Mouse (Mus musculus): ENCODE results near the gene Grk3. TPM values are rescaled to one million over a fixed set of nuclear protein-coding genes. Genes with fewer than 3 reads are reported as not detected.

Gene Grk3
- 10 to 100 TPM; 12.4 to 24.3 (median 16.8) TPM for total RNA-seq (2022)

DNA sequence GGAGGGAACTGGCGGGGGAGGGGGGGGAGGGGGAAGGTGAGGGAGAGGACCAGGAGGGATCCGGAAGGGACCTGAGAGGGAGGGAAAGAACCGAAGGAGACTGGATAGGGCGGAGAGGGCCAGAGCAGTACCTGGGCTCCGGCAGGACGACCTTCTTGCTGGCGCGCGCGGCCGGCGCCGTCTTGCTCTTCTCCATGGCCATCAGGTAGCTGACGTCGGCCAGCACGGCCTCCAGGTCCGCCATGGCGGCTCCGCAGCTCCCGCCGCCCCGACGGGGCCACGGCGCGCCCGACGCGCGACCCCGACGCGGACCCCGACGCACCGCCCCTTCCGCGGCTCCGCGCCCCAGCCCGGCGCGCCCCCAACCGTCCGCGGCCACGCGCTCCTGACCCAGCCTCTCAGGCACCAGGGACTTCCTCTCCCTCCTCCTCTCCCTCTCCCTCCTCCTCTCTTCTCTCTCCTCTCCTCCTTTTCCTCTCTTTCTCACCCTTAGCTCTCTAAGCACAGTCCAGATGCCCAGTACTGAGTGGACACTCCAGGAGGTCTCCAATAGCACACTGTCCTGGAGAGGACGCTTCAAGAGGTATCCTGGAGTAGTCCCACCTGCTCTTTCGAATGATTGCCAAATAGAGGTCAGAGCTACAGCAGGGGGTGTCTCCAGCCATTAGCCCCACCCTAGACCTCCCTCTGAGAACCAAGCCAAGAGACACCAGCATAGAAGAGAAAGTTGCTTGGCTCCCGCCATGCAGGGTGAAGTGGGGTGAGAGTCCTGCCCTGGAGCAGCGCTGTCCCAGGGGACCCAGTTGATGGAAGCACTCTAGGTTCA, at the start of gene Grk3:
TSS of gene Grk3 (minus strand) at position 556 of the 826 bp plus-strand sequence.
- peak; percentile 17 for DNase-seq

DNA sequence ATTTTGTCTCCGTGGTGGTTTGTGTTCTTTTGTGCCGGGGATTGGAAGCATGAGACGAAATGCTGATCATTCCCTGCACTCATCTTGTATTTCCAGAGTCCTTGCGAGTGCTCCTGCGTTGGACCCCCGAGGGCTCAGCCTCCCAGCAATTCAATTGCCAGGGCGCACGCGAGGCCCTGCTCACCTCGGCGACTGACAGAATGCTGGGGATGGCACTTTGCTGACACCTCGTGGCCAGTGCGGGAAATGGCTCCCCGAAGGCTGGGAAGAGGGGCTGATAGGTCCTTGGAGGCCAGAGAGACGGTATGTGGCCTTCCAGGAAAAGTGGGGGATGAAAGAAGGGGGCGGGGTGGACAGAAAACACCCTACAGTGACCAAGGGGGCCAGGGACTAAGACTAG, 38.7 kb upstream of the Grk3 start:
- DNase-seq, result peak; percentile 59

DNA sequence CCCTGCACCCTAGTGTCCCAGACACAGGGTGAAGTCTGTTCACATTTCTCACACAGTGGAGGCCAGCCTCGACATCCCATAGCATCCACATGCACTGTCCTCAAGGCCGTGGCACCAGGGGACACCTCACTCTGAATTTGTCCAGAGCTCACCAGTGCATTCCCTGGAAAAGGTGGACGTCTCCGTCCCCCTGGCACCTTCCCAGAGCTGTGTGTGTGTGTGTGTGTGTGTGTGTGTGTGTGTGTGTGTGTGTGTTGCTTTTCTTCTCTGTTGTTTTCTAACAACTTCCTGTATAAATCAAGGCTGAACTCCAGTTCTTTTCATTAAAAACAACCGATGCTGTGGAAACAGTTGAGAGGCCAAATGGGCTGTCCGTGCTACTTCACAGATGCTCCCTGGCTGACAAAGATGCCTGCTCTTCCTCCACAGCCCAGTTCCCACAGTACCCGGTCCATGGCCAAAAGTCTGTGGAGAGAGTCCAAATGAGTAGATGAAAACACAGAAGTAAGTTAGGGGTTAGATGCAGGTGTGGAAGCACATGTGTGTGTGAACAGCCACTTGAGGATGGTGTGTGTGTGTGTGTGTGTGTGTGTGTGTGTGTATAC, 35.1 kb upstream of the Grk3 start:
- no peak for DNase-seq

DNA sequence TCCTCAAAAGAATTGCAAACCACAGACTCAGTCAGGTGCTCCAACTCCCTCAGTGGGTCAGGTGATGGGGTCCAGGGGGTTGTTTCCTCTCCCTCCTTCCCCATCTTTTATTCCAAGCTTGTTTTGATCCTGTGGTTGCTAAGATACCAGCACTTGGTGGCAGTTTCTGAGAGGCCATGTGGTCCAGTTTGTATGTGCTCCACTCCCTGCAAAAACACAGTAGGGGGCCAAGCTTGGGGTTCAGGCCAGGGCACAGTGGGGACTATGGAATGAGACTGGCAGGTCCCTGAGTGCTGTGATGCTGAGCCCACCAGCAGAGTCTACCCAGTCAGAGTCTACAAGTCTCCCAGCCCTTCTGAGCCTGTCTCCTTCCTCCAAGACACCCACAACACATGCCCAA, 34.3 kb upstream of the Grk3 start:
- DNase-seq, result no peak

DNA sequence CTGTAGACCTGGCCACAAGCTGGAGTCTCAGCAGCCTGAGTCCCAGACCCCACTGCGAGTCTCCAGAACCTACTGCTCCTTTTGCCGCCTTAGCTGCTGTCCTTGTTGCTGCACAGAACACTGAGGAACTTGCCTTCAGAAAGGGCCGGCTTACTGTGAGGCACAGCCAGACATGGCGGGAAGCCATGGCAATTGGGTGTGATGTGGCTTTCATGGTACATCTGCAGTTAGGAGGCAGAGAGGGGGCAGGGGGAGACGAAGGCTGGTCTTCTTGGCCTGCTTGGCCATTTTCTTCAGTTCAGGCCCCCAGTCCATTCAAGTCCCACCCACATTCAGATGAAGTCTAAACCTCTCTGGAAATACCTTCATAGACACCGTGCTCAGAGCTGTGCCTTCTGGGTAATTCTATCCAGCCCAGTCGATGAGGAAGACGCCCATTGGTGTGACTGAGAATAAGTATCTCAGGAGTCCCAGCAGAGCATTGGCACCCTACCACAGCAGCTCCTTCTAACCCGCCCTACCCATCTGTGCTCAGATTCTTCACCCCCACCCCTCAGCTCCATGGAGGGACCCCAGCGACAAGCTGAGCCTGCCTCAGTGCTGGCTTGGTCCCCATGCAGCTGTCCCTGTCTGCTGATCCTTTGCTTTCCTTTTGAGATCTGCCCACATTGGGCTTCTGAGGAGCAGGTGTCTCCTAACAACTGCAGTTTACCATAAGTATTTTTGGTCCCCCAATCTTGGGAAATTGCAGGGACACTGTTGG, 30.1 kb upstream of the Grk3 start:
- no peak for DNase-seq

DNA sequence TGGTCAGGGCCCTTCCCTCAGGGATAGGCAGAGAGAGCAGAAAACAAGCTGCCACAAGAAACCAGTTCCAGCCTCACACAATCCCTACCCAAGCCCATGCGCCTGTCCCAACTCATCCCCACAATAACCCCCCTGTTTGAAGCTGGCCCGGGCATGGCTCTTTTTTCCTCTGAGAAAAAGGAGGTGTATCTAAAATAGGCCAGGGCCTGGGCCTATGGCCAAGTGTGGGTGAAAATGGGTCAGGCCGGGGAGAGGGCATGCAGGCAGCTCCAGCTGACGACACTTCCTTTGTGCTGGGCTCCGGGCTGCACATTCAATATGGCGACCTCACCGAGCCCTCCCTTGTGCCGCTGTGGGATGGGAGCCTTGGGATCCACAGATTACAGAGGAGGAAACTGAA, 27.9 kb upstream of the Grk3 start:
- DNase-seq, result peak; percentile 60

DNA sequence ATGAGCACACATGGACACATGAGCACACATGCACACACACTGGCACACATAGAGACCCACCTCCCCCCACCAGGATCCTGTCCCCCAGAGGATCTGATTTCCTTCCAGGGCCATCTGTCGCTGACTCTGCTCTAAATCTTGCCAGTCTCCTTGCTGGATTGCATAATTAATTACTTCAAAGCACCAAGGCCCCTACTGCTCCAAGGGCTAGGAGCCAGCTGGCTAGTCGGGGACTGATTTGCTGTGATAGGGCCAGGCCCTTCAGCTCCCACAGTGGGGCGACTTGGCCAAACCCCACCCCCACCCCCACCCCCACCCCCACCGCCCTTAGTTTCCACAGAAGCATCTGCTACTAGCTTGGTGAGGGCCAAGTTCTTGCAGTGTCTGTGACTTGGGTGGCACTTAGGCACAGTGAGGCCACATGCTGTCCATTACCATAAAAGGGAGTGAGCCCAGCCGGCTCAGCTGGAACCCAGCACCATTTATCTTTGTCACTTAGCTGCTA, 26.0 kb upstream of the Grk3 start:
- peak; percentile 71 for DNase-seq

DNA sequence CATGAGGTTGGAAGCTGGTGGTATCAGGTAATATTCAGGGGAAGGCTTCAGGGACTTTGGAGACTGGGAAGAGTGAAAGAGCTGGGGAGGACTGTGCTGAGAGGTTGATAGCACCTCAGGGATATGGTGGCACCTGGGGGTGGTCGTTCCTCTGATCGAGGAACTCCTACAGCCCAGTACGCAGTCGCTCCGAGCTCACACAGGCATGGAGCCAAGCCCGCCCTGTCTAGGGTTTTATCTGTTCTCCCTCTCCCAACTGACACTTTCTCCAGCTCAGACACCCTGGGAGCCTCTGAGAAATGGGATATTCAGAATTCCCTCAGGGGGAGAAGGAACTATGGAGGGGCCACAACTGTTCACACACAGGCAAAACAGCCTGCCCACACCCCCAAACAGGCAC, 25.2 kb upstream of the Grk3 start:
- DNase-seq, result no peak

DNA sequence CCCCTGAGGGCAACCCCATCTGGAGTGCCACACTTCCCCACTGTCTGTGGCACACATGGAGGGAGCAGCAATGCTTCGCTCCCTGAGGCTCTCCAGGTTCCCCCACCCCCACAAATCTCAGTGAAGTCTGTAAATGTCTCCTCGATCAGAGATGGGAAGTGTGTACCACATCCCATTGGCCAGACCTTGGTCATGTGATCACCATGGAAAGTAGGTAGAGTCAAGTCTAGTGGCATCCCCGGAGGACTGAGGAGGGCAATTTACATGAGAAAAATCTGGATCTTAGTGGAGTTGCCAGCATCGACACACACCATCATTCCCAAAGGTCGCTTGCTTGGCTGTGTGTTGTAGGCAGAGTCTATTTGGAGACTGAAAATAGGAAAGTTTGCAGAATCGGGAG, 23.0 kb upstream of the Grk3 start:
- no peak for DNase-seq

DNA sequence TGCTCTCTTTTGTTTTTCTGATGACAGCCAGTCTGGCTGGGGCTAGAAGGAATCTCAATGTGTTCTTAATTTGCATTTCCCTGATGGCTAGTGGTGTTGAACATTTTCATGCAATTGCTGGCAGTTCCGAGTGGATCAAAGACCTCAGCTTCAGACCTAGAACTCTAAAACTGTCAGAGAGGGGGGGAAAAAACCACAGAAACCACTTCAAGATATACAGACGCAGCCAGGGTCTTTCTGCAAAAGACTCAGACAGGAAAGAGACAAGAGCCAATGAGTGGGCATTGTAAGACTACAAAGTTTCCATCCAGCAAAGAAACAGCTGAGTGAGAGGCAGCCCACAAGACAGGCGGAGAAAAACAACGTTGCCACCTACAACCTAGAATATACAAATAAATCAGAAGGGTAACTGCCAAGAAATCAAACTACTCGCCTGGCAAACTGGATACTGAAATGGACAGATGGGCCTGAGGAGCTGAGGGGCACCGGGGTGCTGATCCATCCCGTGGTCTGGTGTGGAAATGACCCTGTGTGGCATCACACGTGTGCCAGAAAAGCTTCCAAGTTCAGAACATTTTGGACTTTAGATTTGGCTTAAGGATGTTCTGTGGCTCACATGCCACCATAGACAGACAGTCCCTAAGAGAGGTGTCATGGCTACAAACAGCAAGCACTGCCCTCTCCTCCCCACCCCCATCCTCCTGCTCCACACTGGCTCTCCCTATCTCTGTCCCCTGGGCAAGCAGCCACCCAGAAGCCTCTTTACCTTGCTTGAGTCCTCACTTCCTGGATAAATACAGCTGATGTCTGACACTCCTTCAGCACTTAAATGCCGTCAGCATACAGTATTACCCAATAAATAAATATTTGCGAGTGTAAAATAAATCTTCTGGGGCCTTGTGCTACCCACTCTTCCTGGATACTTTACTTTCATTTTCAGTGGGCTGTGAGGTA, 19.8 kb upstream of the Grk3 start:
- DNase-seq, result no peak

DNA sequence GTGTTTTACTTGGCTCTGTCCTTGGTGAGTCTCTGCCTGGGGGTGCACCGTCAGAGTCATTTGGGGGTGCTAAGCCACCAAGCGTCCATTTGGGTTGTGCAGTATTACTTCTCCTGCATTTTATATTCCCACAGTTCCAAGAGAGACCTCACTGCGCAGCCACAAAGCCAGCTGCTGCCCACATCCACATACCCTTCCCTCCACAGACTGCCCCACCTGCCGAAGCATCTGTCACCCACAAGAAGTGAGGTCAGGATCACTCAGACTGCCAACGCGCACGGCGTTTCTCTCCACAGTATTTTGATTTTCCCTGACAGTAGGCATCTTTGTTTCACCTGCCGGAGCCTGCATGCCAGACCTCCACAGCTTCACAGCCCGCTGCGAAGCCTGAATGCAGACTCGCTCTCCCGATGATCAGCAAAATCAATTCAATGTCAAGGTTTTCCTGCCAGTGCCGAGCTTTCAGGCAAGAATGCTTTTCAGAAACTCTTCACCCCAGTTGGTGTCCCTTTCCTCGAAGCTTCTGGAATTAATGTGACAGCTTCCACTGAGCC, 15.7 kb upstream of the Grk3 start:
- DNase-seq, result no peak

DNA sequence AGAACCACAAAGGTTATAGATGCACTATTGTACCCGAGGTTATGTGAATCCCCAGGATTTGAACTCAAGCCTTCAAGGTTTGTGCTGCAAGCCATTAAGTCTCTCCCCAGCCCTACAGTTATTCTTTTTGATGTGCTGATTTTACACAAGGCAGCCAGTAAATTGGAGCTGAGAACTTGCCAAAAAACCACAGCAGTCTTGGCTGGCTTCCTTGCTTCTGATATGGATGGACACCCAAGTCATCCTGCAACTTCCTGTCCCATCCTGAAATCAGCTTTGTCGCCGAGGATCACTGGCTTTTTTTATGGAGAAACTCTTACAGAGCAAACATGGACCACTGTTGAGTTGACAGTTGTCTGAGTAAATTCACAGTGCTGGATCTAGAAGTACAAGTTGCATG, 14.5 kb upstream of the Grk3 start:
- no peak for DNase-seq

DNA sequence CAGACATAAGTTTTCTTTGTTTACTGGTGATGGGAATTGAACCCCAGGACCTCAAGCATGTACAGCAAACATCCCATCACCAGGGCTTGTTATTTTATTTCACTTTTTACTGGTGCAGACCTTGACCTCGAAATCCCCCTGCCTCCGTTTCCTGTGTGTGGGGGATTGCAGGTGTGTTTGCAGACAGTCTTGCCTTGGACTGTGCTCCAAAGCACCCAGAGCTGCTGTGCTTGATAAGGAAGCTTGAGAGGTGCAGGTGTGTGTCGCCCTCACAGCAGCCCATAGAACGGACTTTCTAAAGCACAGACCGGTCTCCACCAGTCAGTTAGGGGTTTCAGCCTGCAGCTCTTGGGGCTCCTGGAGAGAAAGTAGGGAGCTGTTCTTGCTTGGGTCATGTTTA, 11.1 kb upstream of the Grk3 start:
- DNase-seq, result no peak

DNA sequence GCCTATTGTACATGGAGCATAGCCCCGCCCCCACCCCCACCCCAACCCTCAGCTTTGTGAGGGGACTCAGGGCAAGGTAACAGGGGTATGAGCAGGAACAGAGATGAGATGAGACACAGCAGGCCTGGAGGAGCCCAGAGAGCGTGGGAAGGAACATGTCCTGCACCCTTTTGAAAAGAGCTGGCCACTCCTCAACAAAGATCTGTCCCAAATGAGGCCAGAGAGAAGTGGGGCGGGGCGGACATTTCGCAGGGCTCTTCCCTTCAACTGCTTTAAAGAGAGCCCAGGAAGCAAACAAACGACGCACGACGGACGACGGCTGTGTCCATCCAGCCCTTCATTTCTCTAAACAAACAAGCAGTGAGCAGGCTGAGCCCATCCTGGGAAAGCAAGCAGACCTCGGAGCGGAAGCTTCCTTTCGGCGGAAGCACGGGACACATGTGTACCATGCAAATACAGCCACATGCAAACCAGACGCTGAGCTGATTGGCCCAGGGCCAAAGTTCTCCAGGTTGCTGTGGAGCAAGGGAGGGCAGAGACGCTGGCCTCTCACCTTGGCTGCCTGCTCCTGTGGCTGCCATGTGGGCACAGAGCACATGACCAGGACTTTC, 8.7 kb upstream of the Grk3 start:
- DNase-seq, result peak; percentile 15

DNA sequence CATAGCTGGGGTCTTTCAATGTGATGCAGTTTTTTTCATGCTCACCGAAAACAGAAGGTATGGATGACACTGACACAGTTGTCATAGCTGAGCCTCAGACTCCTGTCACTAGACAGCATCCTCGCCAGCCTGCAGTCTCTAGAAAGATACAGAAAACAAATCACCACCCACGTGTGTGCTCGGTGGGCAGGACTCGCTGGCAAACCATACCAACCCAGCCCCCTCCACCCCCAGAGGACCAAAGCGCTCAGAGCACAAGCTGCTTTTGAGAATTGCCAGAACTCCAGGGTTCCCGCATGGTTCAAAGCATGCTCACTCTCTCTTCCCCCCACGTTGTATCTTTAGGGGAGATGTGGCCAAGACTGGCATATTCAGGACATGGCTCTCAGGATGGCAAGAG, 2.6 kb upstream of the Grk3 start:
- DNase-seq, result no peak

DNA sequence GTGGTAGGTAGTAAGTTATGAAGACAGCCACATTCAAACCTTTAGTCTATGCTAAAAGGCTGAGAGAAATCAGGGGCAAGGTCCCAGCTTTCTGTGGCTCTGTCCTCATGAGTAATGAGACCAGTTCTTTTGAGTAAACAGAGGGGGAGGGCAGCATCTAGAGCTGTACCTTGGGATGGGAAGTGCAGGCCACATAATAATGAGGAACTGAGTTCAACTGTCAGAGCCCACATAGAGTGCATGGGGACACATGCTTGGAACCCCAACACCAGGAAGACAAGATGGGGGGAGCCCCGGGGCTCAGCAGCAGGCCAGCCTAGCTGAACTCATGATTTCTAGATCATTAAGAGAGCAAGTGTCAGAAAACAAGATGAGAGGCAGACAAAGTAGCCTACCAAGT, 1.4 kb upstream of the Grk3 start:
- no peak for DNase-seq

DNA sequence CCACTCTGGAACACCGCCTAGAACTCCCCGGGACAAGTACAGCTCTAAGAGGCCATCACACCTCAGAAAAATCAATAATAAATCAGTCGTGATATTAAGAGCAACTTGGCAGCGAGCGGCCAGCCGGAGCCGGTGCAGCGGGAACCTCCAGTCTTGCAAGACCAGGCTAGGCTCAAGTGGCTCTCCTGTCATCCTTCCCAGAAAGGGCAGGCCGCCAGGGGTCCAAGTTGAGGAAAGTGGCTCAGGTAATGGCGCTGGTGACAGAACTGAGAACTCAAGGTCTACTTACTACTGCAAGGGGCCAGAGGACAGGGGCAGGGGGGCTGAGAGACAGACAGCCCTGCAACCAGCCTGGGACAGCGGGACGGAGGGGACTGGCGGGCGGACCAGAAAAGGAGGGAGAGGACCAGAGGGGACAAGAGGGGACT, 769 bp downstream of the Grk3 start:
- peak; percentile 14 for DNase-seq

DNA sequence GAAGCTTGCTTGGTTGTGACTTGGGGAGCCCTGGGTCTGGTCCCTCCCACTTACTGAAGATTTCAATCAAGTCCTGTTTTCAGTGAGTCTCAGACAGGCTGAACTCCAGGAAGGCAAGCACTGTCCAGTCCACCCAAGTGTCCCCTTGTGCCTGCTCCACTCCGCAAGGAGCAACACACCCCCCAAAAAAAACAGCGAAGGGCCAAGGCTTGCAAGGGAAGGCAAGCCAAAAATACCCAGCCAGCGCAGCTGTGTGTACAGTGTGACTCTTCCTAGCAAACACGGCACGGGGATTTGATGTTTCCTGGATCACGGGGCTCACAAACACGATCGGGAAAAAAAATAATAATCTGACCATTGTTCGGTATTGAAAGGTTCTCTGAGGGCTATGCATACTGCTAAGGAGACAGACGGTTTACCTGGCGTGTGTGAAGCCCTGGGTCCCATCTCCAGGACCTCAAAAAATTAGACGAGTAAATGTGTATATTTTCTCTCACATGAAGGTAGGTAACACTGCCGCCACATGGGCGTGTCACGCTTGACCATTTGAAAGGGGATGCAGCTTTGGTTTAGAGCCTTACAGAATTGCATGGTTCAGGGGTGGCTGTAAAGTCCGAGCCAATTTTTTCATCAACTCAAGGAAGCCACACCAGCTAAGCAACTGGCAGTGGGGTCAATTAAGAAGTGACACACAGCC, 1.3 kb downstream of the Grk3 start:
- no peak for DNase-seq

DNA sequence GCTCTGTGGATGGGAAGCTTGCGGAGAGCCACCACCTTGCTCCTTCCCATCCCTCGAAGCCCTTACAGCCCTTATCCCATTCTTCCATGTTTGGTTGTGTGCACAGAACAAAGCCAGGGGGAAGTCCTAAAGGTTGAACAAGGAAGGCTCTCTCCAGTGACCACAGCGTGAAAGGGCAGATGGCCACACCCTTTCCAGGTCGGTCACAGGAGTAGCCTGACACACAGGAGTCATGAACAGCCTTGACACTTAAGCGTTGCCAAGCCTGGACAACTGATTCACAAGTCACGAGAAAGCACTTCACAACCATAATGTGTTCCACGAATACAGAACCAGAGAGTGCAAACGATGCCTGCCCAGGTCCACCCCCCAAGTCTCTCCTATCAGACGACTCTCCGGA, 3.7 kb downstream of the Grk3 start:
- DNase-seq, result no peak

DNA sequence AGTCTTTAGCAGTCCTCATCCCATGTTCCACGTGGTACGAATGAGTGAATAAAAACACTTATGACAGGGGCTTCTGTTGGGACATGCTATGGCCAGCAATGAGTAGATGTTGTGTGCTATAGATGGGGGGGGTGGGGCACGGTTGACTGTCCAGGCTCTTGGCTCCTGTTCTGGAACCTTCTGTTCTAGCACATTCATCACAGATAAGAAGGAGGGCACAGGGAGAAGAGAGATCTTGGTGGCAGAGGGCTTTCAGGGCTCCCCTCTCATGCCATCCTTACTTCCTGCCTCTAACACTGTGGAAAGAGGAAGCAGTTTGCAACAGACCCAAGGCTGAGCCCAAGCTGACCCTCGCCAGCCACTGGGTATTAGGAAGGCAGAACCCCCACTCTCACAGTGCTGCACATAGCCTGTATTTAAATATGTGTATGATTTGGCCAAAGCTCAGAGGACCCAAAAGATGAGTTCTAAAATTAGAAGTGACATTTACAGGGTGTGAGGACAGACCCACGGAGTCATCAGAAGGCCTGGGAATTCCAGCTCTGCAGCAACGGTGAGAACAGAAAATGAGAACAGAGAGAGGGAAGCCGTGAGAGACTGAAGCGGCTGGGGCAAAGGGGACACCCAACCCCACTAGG, 6.3 kb downstream of the Grk3 start:
- DNase-seq, result no peak

All from adrenal gland, adult 8-10 months (tissue).